Mouse (Mus musculus): ENCODE data around the gene Pcbp2.

GRCm38 (mm10) chr15:102517631-102517975 lies 47.3 kb downstream of the Pcbp2 start:
- TF ChIP-seq ZNF384 (IDR thresholded peaks at IDR 0.05; ENCODE audit: low read depth, low read length) (no peak), ZC3H11A (IDR thresholded peaks at IDR 0.05; ENCODE audit: borderline replicate concordance, low read depth, low read length) (no peak), HCFC1 (IDR thresholded peaks at IDR 0.05; ENCODE audit: borderline replicate concordance, insufficient read depth, low read length) (no peak)
